Mouse (Mus musculus) splenic B cell, adult 2 months (primary cell): ENCODE measurements around the gene Btbd9.

Experiments
- DNase-seq: peaks from one replicate; pipeline ENCODE4 v3.0.0-alpha.2; 2011; ENCODE audit warnings: low read depth, low spot score
- H3K27me3 ChIP-seq: 2 replicates; pipeline ENCODE4 v1.6.1; 2012; ENCODE audit warnings: mild to moderate bottlenecking, low read length, moderate library complexity, mixed read lengths; ENCODE audit not compliant: control insufficient read depth, poor library complexity, insufficient read depth, severe bottlenecking
- H3K36me3 ChIP-seq: 2 replicates; pipeline ENCODE4 v1.6.1; 2012; ENCODE audit warnings: mild to moderate bottlenecking, low read length, moderate library complexity, mixed read lengths; ENCODE audit not compliant: control insufficient read depth, poor library complexity, insufficient read depth, severe bottlenecking

Btbd9 gene

GRCm38 (mm10) chr17:30458926-30459325, 117.4 kb downstream of the Btbd9 start:
- Histone ChIP-seq H3K36me3 (0 out of 2 replicates have a peak, but pooled peaks cover 2% of the 10 kb centered on the region), H3K27me3 (no peaks in the 10 kb centered on the region)
- no peak for DNase-seq

GRCm38 (mm10) chr17:30458301-30458700, 118.0 kb downstream of the Btbd9 start:
- DNase-seq = no peak
- Histone ChIP-seq H3K27me3 (no peaks in the 10 kb centered on the region), H3K36me3 (0 out of 2 replicates have a peak, but pooled peaks cover 2% of the 10 kb centered on the region)

GRCm38 (mm10) chr17:30457486-30457885, 118.8 kb downstream of the Btbd9 start:
- DNase-seq = no peak
- H3K27me3 ChIP-seq = no peaks in the 10 kb centered on the region
- 0 out of 2 replicates have a peak, but pooled peaks cover 2% of the 10 kb centered on the region for H3K36me3 ChIP-seq

GRCm38 (mm10) chr17:30456293-30456692, 120.0 kb downstream of the Btbd9 start:
- Histone ChIP-seq H3K27me3 (no peaks in the 10 kb centered on the region), H3K36me3 (0 out of 2 replicates have a peak, but pooled peaks cover 2% of the 10 kb centered on the region)
- DNase-seq = no peak

- Histone ChIP-seq H3K27me3 (no peaks in the 10 kb centered on the region), H3K36me3 (0 out of 2 replicates have a peak, but pooled peaks cover 2% of the 10 kb centered on the region)
- peak; percentile 67 for DNase-seq
Measured at GRCm38 (mm10) chr17:30454862-30455243, 121.4 kb downstream of the Btbd9 start.

- DNase-seq = no peak
- Histone ChIP-seq H3K27me3 (no peaks in the 10 kb centered on the region), H3K36me3 (0 out of 2 replicates have a peak, but pooled peaks cover 2% of the 10 kb centered on the region)
Measured at GRCm38 (mm10) chr17:30454155-30454861, 122.0 kb downstream of the Btbd9 start.

GRCm38 (mm10) chr17:30453272-30453671, 123.0 kb downstream of the Btbd9 start:
- no peaks in the 10 kb centered on the region for H3K27me3 ChIP-seq
- 0 out of 2 replicates have a peak, but pooled peaks cover 2% of the 10 kb centered on the region for H3K36me3 ChIP-seq
- DNase-seq = no peak

GRCm38 (mm10) chr17:30452363-30452762, 123.9 kb downstream of the Btbd9 start:
- 0 out of 2 replicates have a peak, but pooled peaks cover 2% of the 10 kb centered on the region for H3K36me3 ChIP-seq
- DNase-seq = no peak
- no peaks in the 10 kb centered on the region for H3K27me3 ChIP-seq

- no peak for DNase-seq
- H3K36me3 ChIP-seq = no peaks in the 10 kb centered on the region
- no peaks in the 10 kb centered on the region for H3K27me3 ChIP-seq
Measured at GRCm38 (mm10) chr17:30448562-30448961, 127.7 kb downstream of the Btbd9 start.

GRCm38 (mm10) chr17:30445805-30446441, 130.4 kb downstream of the Btbd9 start:
- Histone ChIP-seq H3K27me3 (no peaks in the 10 kb centered on the region), H3K36me3 (no peaks in the 10 kb centered on the region; the same call in 1 of the 2 replicates)
- no peak for DNase-seq

- no peak for DNase-seq
- H3K36me3 ChIP-seq = no peaks in the 10 kb centered on the region; the same call in 1 of the 2 replicates
Measured at GRCm38 (mm10) chr17:30439702-30440101, 136.6 kb downstream of the Btbd9 start.

GRCm38 (mm10) chr17:30438786-30439185, 137.5 kb downstream of the Btbd9 start:
- no peak for DNase-seq
- Histone ChIP-seq H3K36me3 (no peaks in the 10 kb centered on the region; the same call in 1 of the 2 replicates), H3K27me3 (no peaks in the 10 kb centered on the region)

More at GRCm38 (mm10) chr17:30439702-30440101, 136.6 kb downstream of the Btbd9 start:
- H3K27me3 ChIP-seq = no peaks in the 10 kb centered on the region

GRCm38 (mm10) chr17:30436021-30436461, 140.2 kb downstream of the Btbd9 start:
- H3K36me3 ChIP-seq = no peaks in the 10 kb centered on the region; the same call in 1 of the 2 replicates
- no peak for DNase-seq
- no peaks in the 10 kb centered on the region for H3K27me3 ChIP-seq

GRCm38 (mm10) chr17:30435478-30435877, 140.8 kb downstream of the Btbd9 start:
- DNase-seq = no peak
- Histone ChIP-seq H3K36me3 (no peaks in the 10 kb centered on the region; the same call in 1 of the 2 replicates), H3K27me3 (no peaks in the 10 kb centered on the region)

GRCm38 (mm10) chr17:30432094-30432493, 144.2 kb downstream of the Btbd9 start:
- H3K27me3 ChIP-seq = no peaks in the 10 kb centered on the region
- H3K36me3 ChIP-seq = no peaks in the 10 kb centered on the region; the same call in 1 of the 2 replicates
- DNase-seq = no peak
